Comparison of ENCODE assay signal across 9 mouse cellular contexts in genomic region chr6:100527972-100528371, GRCm38 (mm10).
DNase-seq lines count a peak whose midpoint lies in the region; ATAC-seq and TF ChIP-seq lines count a peak whose summit lies in the region.
"Had no signal": no experiment of that assay in that cellular context is flagged by ENCODE, and none has a peak within 500 bp of the region (broad histone marks: within the 10 kb centered on the region; RNA-seq: fewer than 3 reads in every experiment).

No protein-coding gene starts in this region.

- H3K4me2 ChIP-seq in limb, embryonic 11.5 days (ENCODE audit: low read depth, severe bottlenecking), result no peak overlapping the region
- no peak overlapping the region for H3K4me2 ChIP-seq in forebrain, embryonic 11.5 days (ENCODE audit: low read depth, low read length, severe bottlenecking)

- no peak for ATAC-seq in limb, embryonic 11.5 days (ENCODE audit: insufficient number of reproducible peaks, low FRiP score, low TSS enrichment, low read depth)
- ATAC-seq in megakaryocyte progenitor cell, adult 5-6 weeks (replicated peaks; ENCODE audit: poor library complexity), result peak; percentile 56; the same call in 1 of the 2 replicates
- no peak for ATAC-seq in forebrain, embryonic 11.5 days (replicated peaks; ENCODE audit: low FRiP score)

- DNase-seq in adrenal gland, postnatal 36 days, result peak; percentile 27 to 36
- DNase-seq in adrenal gland, adult 2 months, result no peak
- peak; percentile 53 for DNase-seq in limb, embryonic 11.5 days (ENCODE audit: low spot score)
- no peak for DNase-seq in limb, embryonic 10.5 days (ENCODE audit: low spot score)
- DNase-seq in forebrain, embryonic 11.5 days (ENCODE audit: low spot score), result no peak
- DNase-seq in right cerebral cortex, postnatal 25 days, result no peak

- no peaks in the 10 kb centered on the region for H3K27me3 ChIP-seq in limb, embryonic 11.5 days (ENCODE audit: control insufficient read depth, insufficient read depth, low read length)
- peaks cover 57% of the 10 kb centered on the region for H3K27me3 ChIP-seq in limb, embryonic 10.5 days (ENCODE audit: low read depth, poor library complexity, severe bottlenecking)
- no peaks in the 10 kb centered on the region for H3K27me3 ChIP-seq in ES-Bruce4 (ENCODE audit: control insufficient read depth, insufficient read depth, low read length, poor library complexity, severe bottlenecking)
- H3K27me3 ChIP-seq in forebrain, embryonic 11.5 days (ENCODE audit: control insufficient read depth, insufficient read depth, low read length), result no peaks in the 10 kb centered on the region

- peak; percentile 81 for TF ChIP-seq CTCF in ES-Bruce4 (IDR thresholded peaks at IDR 0.05; ENCODE audit: low read depth, low read length)

- TF ChIP-seq EP300 in ES-Bruce4 (IDR thresholded peaks at IDR 0.05; ENCODE audit: insufficient read depth, low read depth, low read length), result no peak

- no peak overlapping the region for H3K27ac ChIP-seq in limb, embryonic 11.5 days (replicated peaks; ENCODE audit: low read depth, low read length)
- no peak overlapping the region for H3K27ac ChIP-seq in limb, embryonic 10.5 days
- no peak overlapping the region for H3K27ac ChIP-seq in ES-Bruce4 (ENCODE audit: insufficient read depth, low read length)
- H3K27ac ChIP-seq in forebrain, embryonic 11.5 days (ENCODE audit: low read depth, low read length), result no peak overlapping the region
- H3K27ac ChIP-seq: macrophage had no signal

- H3K9ac ChIP-seq in limb, embryonic 11.5 days (ENCODE audit: low read length), result no peak overlapping the region
- no peak overlapping the region for H3K9ac ChIP-seq in ES-Bruce4 (ENCODE audit: low read depth, poor library complexity, severe bottlenecking)
- no peak overlapping the region for H3K9ac ChIP-seq in forebrain, embryonic 11.5 days (ENCODE audit: low read length)

- 84% methylated on average over 5 of the region's 5 CpGs for WGBS in limb, embryonic 11.5 days
- WGBS in limb, embryonic 10.5 days, result 87% methylated on average over 5 of the region's 5 CpGs
- 84% methylated on average over 5 of the region's 5 CpGs for WGBS in forebrain, embryonic 11.5 days

- no peaks in the 10 kb centered on the region for H3K9me3 ChIP-seq in limb, embryonic 11.5 days (ENCODE audit: control insufficient read depth, low read length)
- no peaks in the 10 kb centered on the region for H3K9me3 ChIP-seq in limb, embryonic 10.5 days (replicated peaks)
- no peaks in the 10 kb centered on the region for H3K9me3 ChIP-seq in ES-Bruce4 (replicated peaks; ENCODE audit: control insufficient read depth, insufficient read depth, low read length, poor library complexity, severe bottlenecking)
- no peaks in the 10 kb centered on the region for H3K9me3 ChIP-seq in forebrain, embryonic 11.5 days (ENCODE audit: control insufficient read depth, low read length)

- no peaks in the 10 kb centered on the region for H3K36me3 ChIP-seq in limb, embryonic 11.5 days (ENCODE audit: control insufficient read depth, insufficient read depth, low read length)
- no peaks in the 10 kb centered on the region for H3K36me3 ChIP-seq in limb, embryonic 10.5 days
- H3K36me3 ChIP-seq in ES-Bruce4 (ENCODE audit: control insufficient read depth, insufficient read depth, low read length, poor library complexity, severe bottlenecking), result no peaks in the 10 kb centered on the region
- no peaks in the 10 kb centered on the region for H3K36me3 ChIP-seq in forebrain, embryonic 11.5 days (ENCODE audit: control insufficient read depth, insufficient read depth, low read length)

- TF ChIP-seq POLR2A in ES-Bruce4 (IDR thresholded peaks at IDR 0.05; ENCODE audit: insufficient read depth, low read length), result no peak

- no peak overlapping the region for H3K4me3 ChIP-seq in limb, embryonic 11.5 days (ENCODE audit: low read depth, low read length)
- no peak overlapping the region for H3K4me3 ChIP-seq in limb, embryonic 10.5 days
- no peak overlapping the region for H3K4me3 ChIP-seq in ES-Bruce4 (ENCODE audit: low read depth, low read length)
- H3K4me3 ChIP-seq in forebrain, embryonic 11.5 days (ENCODE audit: low read depth, low read length), result no peak overlapping the region

- H3K4me1 ChIP-seq in limb, embryonic 11.5 days (ENCODE audit: control insufficient read depth, insufficient read depth, low read length), result peaks cover 13% of the 10 kb centered on the region
- peaks cover 46% of the 10 kb centered on the region for H3K4me1 ChIP-seq in limb, embryonic 10.5 days
- peaks cover 6% of the 10 kb centered on the region for H3K4me1 ChIP-seq in ES-Bruce4 (ENCODE audit: control insufficient read depth, insufficient read depth, low read length)
- peaks cover 11% of the 10 kb centered on the region for H3K4me1 ChIP-seq in forebrain, embryonic 11.5 days (replicated peaks; ENCODE audit: control insufficient read depth, insufficient read depth, low read length)

Comparison
In these comparisons a context has a peak if more than half of its experiments do, and no peak if none do; other contexts are left out.
1. DNase-seq: peak in adrenal gland, postnatal 36 days (2 of 2) and limb, embryonic 11.5 days (single experiment); none in adrenal gland, adult 2 months (single experiment), limb, embryonic 10.5 days (single experiment), forebrain, embryonic 11.5 days (single experiment) and right cerebral cortex, postnatal 25 days (single experiment).